Mouse (Mus musculus) lung, postnatal 0 days (tissue): ENCODE results near the gene Ctla4.

Source experiments
- CTCF ChIP-seq: IDR thresholded peaks from 2 replicates; pipeline ENCODE4 v1.5.1; 2016; ENCODE audit warnings: antibody characterized with exemption, mild to moderate bottlenecking
- EP300 ChIP-seq: IDR thresholded peaks from 2 replicates; pipeline ENCODE4 v1.6.1; 2016; ENCODE audit warnings: antibody characterized with exemption, mild to moderate bottlenecking, control low read depth

DNA sequence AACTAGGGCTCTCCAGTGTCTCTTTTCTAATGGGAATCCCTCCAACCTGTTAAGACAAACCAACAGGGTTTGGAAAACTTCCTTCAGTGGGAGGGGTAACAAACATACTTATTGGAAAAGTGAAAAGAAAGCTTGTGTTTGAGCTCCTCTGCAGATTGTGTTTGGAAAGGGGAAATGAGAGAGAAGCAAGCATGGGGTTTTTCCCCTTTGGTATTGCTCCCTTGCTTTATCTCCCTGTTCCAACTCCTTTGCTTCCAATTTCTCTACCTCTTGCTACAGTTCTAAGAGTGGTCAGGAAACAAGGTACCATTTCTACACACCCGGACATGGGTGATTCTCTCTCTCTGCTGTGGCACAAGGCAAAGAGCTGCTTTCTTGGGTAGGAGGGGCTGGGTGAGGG is 53.8 kb downstream of the Ctla4 start:
- no peak for TF ChIP-seq CTCF
- TF ChIP-seq EP300 = no peak
